Mouse (Mus musculus): ENCODE data around the gene Gm9844.

DNA sequence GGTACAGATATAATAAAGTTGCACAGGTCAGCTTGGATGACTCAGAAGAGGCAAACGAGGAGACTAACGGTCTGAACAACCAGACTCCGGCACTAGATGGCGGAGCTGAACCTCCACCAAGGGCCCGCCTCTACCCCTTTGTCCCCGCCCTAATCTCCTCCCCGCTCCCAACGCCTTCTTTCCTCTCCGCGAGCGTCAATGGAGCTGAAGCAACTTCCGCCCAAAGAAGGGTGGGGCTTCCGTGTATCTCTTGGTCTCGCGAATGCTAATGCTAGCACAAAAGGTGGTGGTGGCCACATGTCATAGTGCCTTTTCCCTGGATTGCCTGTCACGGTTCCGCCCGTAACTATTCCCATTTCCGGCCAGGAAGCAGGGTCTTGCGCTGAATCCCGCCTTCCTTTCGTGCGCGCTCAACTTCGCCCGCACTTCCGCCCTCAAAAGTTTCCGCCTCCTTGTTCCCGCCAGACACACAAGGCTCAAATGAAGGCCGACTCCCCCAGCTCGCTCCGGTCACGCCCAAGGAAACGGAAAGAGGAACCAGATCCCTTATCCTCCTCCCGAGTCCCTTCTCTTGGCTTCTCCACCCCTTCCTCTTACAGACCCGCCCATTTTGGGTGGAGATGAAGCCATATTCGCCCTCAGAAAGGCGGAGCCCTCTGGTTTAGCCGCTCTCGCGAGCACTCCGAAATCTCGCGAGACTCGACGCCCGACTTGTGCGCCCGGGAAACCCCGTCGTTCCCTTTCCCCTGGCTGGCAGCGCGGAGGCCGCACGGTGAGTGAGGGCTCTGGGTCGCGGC is 22.1 kb downstream of the Gm9844 start, which contains the start of gene Rps19:
- TF ChIP-seq MAX (IDR thresholded peaks at IDR 0.05; ENCODE audit: low read depth) (no peak), POLR2A (IDR thresholded peaks at IDR 0.05; ENCODE audit: insufficient read length, low read depth) (peak; percentile 92), TCF3 (IDR thresholded peaks at IDR 0.05; ENCODE audit: insufficient read length, low read depth) (no peak), MYOG (IDR thresholded peaks at IDR 0.05; ENCODE audit: control insufficient read depth in 1 of 3, insufficient read depth in 1 of 3, insufficient read length in 2 of 3, low read depth in 2 of 3) (peak in 1 of 3 experiments; percentile 50)
